Mouse (Mus musculus) ZHBTc4 (cell line): ENCODE results near the gene Kat5.

Experiments
- DNase-seq: peaks from one replicate; pipeline ENCODE4 v3.0.0-alpha.2; 2011; ENCODE audit warnings: low read depth, low spot score

Kat5 gene

DNA sequence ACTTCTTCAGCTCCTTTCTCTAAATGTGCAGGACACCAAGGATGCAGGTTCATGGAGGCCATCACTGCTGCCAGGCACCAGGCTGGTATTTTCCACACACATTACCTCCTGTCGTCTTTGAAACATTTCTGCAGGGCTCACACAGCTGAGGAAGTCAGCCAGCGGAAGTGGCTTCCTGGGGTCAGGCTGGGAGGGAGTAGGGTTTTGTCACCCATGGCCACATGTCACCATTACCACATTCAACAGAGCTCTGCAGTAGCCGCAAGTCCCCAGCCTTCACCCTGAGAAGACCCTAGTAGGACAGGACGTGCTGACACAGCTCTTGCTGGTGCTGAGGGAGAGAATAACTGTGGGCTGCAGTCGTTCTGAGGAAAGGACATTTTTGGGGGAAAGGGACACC is 38.2 kb downstream of the Kat5 start:
- no peak for DNase-seq

DNA sequence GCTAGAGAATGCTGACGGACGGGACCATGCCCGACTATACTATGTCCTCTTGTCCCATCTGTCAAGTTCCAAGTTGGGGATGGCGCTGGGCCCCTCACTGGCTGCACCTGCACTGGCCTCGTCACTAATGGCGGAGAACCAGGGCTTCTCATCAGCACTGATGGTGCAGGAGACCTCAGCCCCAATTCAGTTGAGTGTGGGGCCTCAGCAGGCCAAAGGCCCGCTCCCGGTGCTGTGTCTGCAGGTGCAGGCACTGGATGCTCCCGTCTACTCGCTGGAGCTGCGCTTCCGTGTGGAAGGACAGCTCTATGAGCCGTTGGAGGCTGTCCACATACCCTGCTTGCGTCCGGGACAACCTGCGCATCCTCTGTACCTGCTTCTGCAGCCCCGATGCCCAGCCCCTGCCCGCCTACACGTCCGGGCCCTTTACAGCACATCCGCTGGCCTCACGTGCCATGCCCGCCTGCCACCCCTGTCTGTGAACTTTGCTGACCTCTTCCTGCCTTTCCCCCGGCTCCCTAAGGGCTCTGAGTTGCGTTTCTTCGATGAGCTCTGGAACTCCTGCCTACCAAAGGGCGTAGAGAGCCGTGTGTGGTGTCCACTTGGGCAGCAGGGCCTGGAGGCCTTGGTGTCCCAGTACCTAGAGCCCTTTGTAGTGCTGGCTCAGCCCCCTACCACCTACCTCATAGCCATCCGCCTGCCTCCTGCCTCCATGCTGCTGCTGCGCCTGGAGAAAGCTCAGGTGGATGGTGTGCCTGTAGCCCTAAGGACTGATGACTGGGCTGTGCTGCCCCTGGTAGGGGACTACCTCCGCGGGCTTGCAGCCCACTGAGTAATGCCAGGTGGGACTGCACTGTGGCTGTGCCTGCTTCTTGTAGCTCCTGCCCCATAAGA is 39.4 kb downstream of the Kat5 start:
- DNase-seq = peak; percentile 27

DNA sequence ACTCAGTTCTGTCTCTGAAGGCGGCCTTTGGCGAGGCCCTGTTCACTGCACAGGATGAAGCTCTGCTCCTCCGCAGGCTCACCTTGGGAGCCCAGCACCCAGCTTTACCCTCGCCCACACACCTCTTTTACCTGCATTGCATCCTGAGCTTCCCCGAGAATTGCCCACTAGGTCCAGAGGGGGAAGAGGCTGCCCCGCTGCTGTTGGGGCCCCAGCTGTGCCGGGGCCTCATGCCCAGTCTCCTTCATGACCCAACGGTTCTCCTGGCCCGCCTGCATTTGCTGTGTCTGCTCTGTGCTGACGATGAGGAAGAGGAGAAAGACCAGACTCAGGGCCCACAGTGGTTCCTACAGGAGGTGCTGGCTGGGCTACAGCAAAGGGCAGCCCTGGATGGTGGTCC is 40.5 kb downstream of the Kat5 start:
- DNase-seq = no peak

DNA sequence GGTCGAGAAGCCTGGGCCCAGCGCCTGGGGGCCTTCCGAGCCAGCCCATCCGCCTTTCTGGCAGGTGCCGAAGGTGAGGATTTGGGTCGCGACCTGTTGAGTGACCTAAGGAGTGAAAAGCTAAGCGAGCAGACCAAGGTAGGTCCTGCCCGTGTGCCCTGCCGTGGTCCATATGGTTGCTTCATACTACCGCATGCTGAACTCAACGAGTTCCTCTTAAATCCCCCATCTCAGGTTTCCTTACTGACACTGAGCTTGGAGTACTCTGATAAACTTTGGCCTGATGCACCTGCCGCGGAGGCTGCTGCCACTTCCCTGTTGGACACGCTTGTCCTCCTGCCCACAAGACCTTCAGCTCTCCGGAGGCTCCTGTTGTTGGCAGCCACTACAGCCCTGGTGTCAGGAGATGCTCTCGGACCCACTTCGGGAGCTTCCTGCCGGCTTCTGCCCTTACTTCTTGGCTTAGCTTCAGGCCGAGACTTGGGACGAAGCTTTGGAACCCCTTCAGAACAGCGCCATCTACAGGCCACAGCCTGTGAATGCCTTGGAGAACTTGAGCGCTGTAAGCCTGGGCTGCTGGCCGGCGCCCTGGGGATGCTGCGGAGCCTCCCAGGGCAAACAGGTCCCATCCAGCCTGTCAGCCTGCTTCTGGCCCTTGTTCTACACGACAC is 41.4 kb downstream of the Kat5 start:
- peak; percentile 97 for DNase-seq

DNA sequence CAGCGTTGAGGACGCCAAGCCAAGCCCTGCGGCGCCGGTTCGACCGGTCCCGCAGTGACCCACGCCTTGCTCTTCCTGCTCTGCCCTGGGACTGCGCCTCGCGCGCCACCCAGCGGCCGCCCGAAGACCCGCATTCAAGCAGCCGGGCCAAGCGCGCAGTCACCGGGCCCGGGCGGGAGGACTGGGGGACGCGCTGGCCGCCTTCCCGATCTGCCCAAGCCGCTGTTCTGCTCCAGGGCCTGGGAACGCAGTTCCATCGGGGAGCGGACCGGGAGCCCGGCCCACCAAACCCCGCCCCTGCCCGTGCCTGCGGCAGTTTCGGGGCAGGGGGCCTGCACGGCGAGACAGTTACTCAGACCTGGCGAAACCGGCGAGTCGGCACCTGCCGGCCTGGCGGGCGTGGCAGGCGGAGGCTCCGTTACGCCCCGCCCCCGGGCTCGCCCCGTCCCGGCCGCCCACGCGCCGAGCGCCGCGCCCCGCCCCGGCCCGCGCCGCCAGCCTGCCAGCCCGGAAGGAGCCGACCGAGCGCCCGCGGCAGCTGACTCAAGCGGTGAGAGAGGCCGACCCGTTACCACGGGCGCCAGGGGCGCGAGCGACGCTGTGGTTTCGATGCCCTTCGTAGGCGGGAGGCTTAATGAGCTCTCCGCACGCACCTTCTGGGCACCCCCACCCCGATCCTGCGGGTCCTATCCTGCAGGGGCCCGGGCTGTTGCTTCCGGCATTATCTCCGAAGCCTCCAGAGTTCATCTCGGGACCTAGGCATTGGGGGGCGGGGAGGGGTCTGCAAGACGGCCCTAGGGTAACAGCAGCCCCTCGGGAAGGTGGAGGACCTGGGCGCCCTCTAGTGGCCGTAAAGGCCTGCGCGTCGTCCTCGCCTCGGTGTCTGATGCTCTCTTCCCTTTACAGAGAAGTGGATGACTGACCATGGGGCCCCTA is 42.2 kb downstream of the Kat5 start, which contains the start of gene Ap5b1:
Ap5b1 (plus strand) TSS at position 492 of the 936 bp plus-strand sequence.
- DNase-seq = peak; percentile 93

DNA sequence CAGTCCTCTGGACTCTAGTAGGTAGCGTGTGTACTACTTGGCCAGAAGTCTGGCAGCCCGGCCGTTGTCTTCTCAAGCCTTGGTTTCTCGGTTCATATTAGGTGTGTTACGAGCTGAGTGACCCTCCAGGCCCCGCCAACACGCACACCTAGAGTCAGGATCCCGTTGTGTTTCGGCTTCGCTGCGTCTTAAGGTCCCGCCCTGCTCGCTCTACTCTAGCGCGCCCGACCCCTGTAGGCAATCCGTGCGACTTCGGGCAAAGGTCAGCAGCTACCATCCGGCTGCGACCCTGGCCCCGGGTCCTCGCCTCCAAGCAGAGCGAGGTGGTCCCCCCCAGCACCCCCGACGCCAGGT is 42.9 kb downstream of the Kat5 start:
- no peak for DNase-seq

DNA sequence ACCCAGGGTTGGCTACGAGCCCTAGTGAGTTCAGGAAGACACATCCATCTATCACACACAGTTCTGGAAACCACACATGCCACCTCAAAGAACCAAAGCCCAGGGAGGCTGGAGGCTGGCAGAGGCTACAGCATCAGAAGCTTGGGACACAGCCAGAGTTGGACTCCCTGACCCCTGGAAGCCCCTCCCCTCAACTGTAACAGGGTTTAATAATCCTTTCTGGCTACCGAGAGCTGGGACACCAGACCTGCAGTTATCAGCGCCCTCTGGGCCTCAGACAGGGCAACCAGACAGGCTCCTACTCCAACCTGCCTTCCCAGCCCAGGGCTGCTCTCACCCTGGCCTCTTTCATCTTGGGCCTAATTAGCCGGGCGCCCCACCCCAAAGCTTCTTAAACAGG is 43.7 kb downstream of the Kat5 start:
- no peak for DNase-seq

DNA sequence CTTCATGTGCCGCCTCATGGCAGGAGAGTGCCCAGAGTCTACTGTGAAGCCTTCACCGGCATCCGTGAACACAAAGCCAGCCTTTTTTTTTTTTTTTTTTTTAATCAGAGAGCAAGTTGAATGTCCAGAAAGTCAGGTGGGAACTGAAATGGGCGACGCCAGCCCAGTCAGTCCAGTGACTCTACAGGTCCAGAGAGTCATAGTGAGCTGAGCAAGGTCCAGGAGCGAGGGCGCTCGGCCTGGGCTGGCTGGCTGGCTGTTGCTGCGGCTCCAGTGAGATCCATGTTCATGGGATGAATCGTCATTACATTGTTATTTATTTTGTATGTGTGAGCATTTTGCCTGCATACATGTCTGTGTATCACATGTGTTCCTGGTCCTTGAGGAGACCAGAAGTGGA is 47.3 kb downstream of the Kat5 start:
- no peak for DNase-seq

DNA sequence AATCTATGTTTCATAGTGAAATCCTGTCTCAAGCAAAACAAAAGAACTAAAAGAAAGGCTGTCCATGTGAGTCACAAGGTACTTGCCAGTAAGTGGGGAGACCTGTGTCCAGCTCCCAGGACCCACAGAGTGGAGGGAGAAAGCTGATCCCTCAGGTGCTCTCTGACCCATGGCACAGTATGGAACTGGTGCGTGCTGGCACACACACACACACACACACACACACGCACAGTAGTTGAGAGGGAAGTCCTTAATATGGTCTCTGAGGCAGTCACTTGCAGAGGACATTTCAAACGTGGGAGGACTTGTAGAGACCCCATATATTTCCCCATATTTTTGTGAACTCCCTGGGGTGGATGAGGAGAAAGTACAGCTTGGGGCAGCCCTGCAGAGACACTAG is 48.2 kb downstream of the Kat5 start:
- no peak for DNase-seq

DNA sequence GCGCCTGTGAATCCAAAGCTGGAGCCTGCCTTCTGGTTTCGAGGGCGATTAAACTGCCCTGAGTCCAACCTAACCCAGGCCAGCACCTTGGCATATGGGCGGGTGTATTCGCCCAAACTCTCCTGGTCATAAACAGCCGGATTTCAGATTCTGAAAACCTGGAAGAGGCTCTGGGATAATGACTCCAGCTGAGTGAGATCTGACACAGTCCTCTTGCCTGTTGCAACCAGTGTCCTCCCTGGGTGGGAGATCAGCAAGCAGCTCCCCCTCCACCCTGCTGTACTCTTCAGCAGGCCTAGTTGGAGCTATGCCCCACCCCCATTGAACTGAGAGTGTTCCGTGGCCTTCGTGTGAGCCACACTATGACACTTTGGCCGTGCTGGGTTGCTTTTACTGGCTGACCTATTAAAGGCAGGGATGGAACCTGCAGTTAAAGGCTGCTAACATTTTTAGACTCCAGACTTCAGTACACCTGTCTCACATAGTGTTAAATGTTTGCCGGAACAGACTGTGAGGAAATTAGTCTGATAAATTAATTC is 48.7 kb downstream of the Kat5 start:
- DNase-seq = no peak

DNA sequence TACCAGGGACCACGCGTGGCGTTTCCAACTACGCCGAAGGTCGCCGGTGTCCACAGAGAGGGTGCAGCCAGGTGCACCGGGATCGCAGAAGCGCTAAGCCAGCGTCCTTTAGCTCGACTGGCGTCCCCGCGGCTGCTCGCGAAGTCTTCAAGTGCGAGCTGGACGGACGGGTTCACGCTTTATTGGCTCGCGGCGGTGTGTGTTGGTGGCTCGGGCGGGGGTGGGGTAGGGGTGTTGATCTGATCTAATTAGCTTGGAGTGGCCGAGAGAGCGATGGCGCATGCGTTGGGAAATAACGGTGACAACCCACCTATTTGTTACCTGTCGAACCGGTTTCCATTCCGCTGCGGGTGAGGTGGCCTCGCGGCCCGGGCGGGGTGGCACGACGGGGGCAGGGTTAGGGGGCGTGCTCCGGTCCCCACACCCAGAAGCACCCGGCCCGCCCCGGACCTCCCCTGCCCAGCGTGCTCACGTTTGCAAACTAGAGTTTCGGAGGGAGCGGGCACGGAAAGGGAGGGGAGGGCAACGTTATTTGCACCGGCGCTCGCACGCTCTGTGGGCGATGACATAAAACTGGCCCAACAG is 49.5 kb downstream of the Kat5 start, which contains the start of gene Ovol1:
Ovol1 (minus strand) TSS at position 190 of the 585 bp plus-strand sequence.
- DNase-seq = peak; percentile 28

DNA sequence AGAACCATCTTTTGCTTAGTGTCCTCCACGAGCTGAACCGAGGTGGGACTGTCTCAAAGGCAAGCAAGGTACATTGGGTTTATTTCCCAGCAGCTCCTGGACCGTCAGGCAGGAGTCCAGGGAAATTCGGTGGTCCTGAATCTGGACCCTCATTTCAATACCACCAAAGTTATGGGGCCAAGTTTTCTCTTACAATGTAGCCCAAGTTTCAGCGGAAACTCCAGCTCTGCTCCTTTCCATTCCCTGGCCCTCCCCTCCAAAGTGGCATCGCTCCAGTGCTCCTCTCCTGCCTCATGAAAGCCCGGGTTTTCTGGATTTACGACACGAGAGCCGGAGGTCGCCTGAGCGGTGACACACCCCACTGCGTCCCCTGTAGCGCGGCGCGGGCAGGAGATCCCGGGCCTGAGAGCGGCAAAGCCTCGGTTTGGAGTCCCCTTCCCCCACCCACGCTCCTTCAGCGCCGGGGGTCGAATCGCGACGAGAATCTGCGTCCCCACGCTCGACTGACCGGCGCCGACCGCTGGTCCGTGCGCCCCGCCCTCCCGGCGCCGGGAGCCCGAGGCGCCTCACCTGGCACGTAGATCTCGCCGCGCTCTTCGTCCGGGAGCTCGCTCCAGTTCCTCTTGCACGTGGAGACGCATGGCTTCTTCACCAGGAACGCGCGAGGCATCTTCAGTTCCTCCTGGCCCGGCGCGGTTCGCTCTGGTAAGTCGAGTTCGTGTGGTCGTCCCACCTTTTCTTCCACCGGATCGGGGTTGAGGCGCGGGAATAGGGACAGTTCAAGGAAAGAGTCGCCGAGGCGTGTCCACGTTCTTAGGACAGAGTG is 50.2 kb downstream of the Kat5 start:
- peak; percentile 51 for DNase-seq

DNA sequence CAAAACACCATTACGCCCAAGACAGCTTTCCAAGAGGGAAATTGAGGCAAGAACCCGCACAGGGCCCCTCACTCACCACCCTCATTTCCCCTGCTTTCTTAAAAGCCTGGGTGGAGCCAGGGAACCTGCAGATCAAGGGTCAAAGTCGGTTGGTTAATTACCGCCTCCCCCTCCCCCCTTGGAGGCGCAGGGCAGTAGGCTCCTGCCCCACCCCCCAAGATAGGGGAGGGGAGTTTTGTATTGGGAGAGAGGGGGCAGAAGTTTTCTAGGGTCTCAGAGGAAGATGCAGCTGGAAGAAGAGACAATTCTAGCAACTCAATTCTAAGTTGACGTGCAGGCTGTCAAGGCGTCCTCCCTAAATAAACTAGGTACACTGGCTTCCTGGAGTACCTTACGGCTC is 50.8 kb downstream of the Kat5 start:
- DNase-seq = no peak

DNA sequence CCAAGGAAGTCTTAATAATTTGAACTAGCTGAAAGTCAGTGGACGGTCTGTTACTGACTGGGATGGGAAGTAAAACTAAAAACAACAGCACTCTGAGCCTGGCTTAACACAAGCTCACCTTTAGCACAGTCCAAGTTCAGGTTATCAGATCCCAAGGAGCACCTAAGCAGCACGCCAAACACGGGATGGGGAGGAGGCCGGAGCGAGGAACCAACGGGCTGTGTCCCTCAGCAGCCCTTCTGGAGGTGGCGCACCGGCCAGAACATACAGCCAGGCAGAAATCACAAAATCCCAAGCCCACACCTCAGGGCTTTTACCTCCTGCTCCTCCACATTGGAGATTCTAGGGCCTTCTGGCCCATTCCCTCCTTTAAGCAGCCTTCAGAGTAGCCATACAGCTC is 51.3 kb downstream of the Kat5 start:
- no peak for DNase-seq

DNA sequence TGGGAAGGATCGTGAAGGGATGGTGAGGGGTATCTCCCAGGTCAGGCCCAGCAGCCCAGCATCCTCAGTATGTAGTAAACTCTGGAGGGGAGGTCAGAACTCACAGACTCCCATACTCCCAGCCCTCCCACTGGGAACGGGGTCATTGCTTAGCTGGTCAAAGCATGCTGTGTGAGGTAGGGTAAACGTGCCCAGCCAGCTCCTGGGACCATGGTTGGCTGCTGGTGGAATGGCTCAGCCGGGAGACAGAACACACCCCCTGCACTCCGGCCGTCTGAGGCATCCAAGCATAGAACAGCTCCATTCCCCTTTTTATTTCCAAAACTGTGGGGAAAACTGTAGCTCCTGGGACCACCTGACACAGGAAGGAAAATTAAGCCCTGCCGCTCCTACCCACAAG is 51.9 kb downstream of the Kat5 start:
- DNase-seq = no peak

DNA sequence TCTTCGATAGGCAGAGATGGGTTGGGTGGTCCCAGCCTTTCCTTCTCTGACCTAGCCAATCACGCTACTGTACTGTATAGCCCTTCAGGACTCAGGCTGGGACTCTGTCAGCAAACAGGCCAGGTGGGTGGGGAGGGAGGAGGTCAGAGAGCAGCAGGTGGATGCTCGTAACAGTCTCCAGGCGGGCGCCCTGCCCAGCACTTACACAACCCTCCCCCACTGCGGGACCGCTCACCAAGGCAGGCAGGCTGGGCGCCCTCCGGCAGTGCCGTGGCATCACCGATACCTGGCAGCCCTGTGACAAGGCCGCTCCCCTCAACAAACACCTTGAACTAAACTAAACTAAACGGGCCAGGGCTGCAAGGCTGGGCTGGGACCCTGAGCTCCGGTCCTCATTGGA is 55.8 kb downstream of the Kat5 start:
- no peak for DNase-seq

DNA sequence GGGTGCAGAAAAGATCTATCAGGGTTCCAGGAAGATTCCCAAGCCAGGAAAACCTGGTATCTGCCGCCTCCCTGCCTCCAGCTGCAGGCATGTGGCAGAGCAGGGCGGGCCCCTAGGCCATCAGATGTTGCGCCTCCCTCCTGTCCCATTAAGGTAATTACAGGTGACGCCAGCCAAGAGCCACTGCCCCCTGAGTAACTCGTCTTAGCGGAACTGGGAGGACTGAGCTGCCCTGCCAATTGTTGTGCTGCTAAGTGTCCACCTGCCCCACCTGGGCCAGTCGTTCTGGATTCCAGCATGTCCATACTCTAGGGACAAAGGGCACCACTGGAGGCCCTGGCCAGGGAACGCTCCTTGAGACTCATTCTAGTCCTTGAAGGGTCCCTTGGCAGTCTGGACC is 56.2 kb downstream of the Kat5 start:
- no peak for DNase-seq
